Mouse (Mus musculus): ENCODE data around the gene Supt4a. TPM values are rescaled to one million over a fixed set of nuclear protein-coding genes. Genes with fewer than 3 reads are reported as not detected.

Supt4a gene
- polyA plus RNA-seq, 1 experiment from 2014 or later = 166 TPM

GRCm38 (mm10) chr11:87748132-87749119, 11.1 kb downstream of the Supt4a start:
- Histone ChIP-seq H3K27me3 (replicated peaks; ENCODE audit: insufficient read depth, low read length) (no peaks in the 10 kb centered on the region), H3K27ac (ENCODE audit: low read length) (peak overlapping the region; percentile 49), H3K36me3 (ENCODE audit: insufficient read depth, low read length) (peaks cover 10% of the 10 kb centered on the region), H3K9ac (replicated peaks; ENCODE audit: low read depth) (peak overlapping the region; percentile 16; the same call in 1 of the 2 replicates), H3K9me3 (ENCODE audit: low read length) (no peaks in the 10 kb centered on the region), H3K4me3 (ENCODE audit: low read depth, low read length) (0 out of 2 replicates have a peak overlapping the region, but pooled peaks have one; percentile 15), H3K4me1 (ENCODE audit: insufficient read depth, low read depth, low read length) (no peaks in the 10 kb centered on the region), H3K4me2 (replicated peaks; ENCODE audit: low read depth, low read length) (peak overlapping the region; percentile 38)
- 29% methylated on average over 19 of the region's 19 CpGs for WGBS
- DNase-seq (ENCODE audit: low spot score) (peak; percentile 66), ATAC-seq (peak; percentile 63)
- TF ChIP-seq CTCF (IDR thresholded peaks at IDR 0.05) (no peak), EP300 (IDR thresholded peaks at IDR 0.05) (no peak)

GRCm38 (mm10) chr11:87749192-87750042, 12.1 kb downstream of the Supt4a start:
- ATAC-seq (peak; percentile 78), DNase-seq (ENCODE audit: low spot score) (peak; percentile 66)
- peak overlapping the region; percentile 49 for H3K27ac ChIP-seq (ENCODE audit: low read length)
- no peaks in the 10 kb centered on the region for H3K4me1 ChIP-seq (ENCODE audit: insufficient read depth, low read depth, low read length)
- 33% methylated on average over 18 of the region's 18 CpGs for WGBS
- no peaks in the 10 kb centered on the region for H3K9me3 ChIP-seq (ENCODE audit: low read length)
- H3K27me3 ChIP-seq (replicated peaks; ENCODE audit: insufficient read depth, low read length) = no peaks in the 10 kb centered on the region
- peaks cover 5% of the 10 kb centered on the region; the same call in 1 of the 2 replicates for H3K36me3 ChIP-seq (ENCODE audit: insufficient read depth, low read length)
- TF ChIP-seq CTCF (IDR thresholded peaks at IDR 0.05) (no peak), EP300 (IDR thresholded peaks at IDR 0.05) (no peak)
- no peak overlapping the region for H3K9ac ChIP-seq (replicated peaks; ENCODE audit: low read depth)
- H3K4me2 ChIP-seq (replicated peaks; ENCODE audit: low read depth, low read length) = peak overlapping the region; percentile 38; the same call in 1 of the 2 replicates
- H3K4me3 ChIP-seq (ENCODE audit: low read depth, low read length) = no peak overlapping the region

GRCm38 (mm10) chr11:87750043-87750421, 12.7 kb downstream of the Supt4a start:
- TF ChIP-seq CTCF (IDR thresholded peaks at IDR 0.05) (no peak), EP300 (IDR thresholded peaks at IDR 0.05) (no peak)
- no peaks in the 10 kb centered on the region for H3K36me3 ChIP-seq (ENCODE audit: insufficient read depth, low read length)
- H3K27me3 ChIP-seq (replicated peaks; ENCODE audit: insufficient read depth, low read length) = no peaks in the 10 kb centered on the region
- no peaks in the 10 kb centered on the region for H3K4me1 ChIP-seq (ENCODE audit: insufficient read depth, low read depth, low read length)
- 66% methylated on average over 11 of the region's 11 CpGs for WGBS
- H3K9ac ChIP-seq (replicated peaks; ENCODE audit: low read depth) = no peak overlapping the region
- no peaks in the 10 kb centered on the region for H3K9me3 ChIP-seq (ENCODE audit: low read length)
- no peak overlapping the region for H3K4me2 ChIP-seq (replicated peaks; ENCODE audit: low read depth, low read length)
- no peak overlapping the region for H3K4me3 ChIP-seq (ENCODE audit: low read depth, low read length)
- ATAC-seq (no peak), DNase-seq (ENCODE audit: low spot score) (no peak)
- H3K27ac ChIP-seq (ENCODE audit: low read length) = peak overlapping the region; percentile 47; the same call in 1 of the 2 replicates

- Histone ChIP-seq H3K4me1 (ENCODE audit: insufficient read depth, low read depth, low read length) (no peaks in the 10 kb centered on the region), H3K9me3 (ENCODE audit: low read length) (no peaks in the 10 kb centered on the region), H3K36me3 (ENCODE audit: insufficient read depth, low read length) (no peaks in the 10 kb centered on the region), H3K4me3 (ENCODE audit: low read depth, low read length) (no peak overlapping the region), H3K4me2 (replicated peaks; ENCODE audit: low read depth, low read length) (0 out of 2 replicates have a peak overlapping the region, but pooled peaks have one; percentile 5), H3K9ac (replicated peaks; ENCODE audit: low read depth) (no peak overlapping the region), H3K27ac (ENCODE audit: low read length) (0 out of 2 replicates have a peak overlapping the region, but pooled peaks have one; percentile 32), H3K27me3 (replicated peaks; ENCODE audit: insufficient read depth, low read length) (no peaks in the 10 kb centered on the region)
- DNase-seq (ENCODE audit: low spot score) (no peak), ATAC-seq (no peak)
- WGBS = 54% methylated on average over 3 of the region's 3 CpGs
- no peak for TF ChIP-seq EP300 (IDR thresholded peaks at IDR 0.05)
- TF ChIP-seq CTCF (IDR thresholded peaks at IDR 0.05) = no peak
These were observed 13.2 kb downstream of the Supt4a start for GRCm38 (mm10) chr11:87750521-87750920.

- no peak for TF ChIP-seq CTCF (IDR thresholded peaks at IDR 0.05)
- no peak for TF ChIP-seq EP300 (IDR thresholded peaks at IDR 0.05)
- Histone ChIP-seq H3K27me3 (replicated peaks; ENCODE audit: insufficient read depth, low read length) (no peaks in the 10 kb centered on the region), H3K4me1 (ENCODE audit: insufficient read depth, low read depth, low read length) (no peaks in the 10 kb centered on the region), H3K36me3 (ENCODE audit: insufficient read depth, low read length) (no peaks in the 10 kb centered on the region), H3K4me3 (ENCODE audit: low read depth, low read length) (no peak overlapping the region), H3K9me3 (ENCODE audit: low read length) (no peaks in the 10 kb centered on the region), H3K4me2 (replicated peaks; ENCODE audit: low read depth, low read length) (peak overlapping the region; percentile 5; the same call in 1 of the 2 replicates), H3K9ac (replicated peaks; ENCODE audit: low read depth) (no peak overlapping the region), H3K27ac (ENCODE audit: low read length) (peak overlapping the region; percentile 54; the same call in 1 of the 2 replicates)
- ATAC-seq = no peak
- WGBS = 76% methylated on average over 8 of the region's 8 CpGs
- no peak for DNase-seq (ENCODE audit: low spot score)
These were observed 13.7 kb downstream of the Supt4a start for GRCm38 (mm10) chr11:87751031-87751430.
